Mouse (Mus musculus): ENCODE measurements around the gene Gm10447. TPM values are rescaled to one million over a fixed set of nuclear protein-coding genes. Genes with fewer than 3 reads are reported as not detected.

Gm10447 gene
- polyA plus RNA-seq, 1 experiment from 2014 or later: not detected

GRCm38 (mm10) chr11:53479783-53480301 is 22.9 kb upstream of the Gm10447 start, which contains the start of the genes Gm9945 and Sowaha:
Gene Gm9945, plus strand, starts transcription at chr11:53480166.
Gene Sowaha, minus strand, starts transcription at chr11:53480274.
- Histone ChIP-seq H3K27ac (ENCODE audit: low read length) (no peak within 1 kb of the TSS), H3K4me1 (ENCODE audit: insufficient read depth, low read depth, low read length) (no peaks in the 10 kb centered on the region; the same call in 1 of the 2 replicates), H3K36me3 (ENCODE audit: insufficient read depth, low read length) (no peaks in the 10 kb centered on the region), H3K9ac (replicated peaks; ENCODE audit: low read depth) (no peak within 1 kb of the TSS), H3K4me2 (replicated peaks; ENCODE audit: low read depth, low read length) (peak within 1 kb of the TSS; percentile 69), H3K9me3 (ENCODE audit: low read length) (no peaks in the 10 kb centered on the region), H3K4me3 (ENCODE audit: low read depth, low read length) (peak within 1 kb of the TSS; percentile 38), H3K27me3 (replicated peaks; ENCODE audit: insufficient read depth, low read length) (peaks cover 40% of the 10 kb centered on the region)
- peak; percentile 70 for ATAC-seq
- peak; percentile 64 for DNase-seq (ENCODE audit: low spot score)
- TF ChIP-seq CTCF (IDR thresholded peaks at IDR 0.05) (peak; percentile 38), EP300 (IDR thresholded peaks at IDR 0.05) (no peak)
- 3% methylated on average over 40 of the region's 40 CpGs for WGBS

- WGBS: 3% methylated on average over 54 of the region's 62 CpGs
- TF ChIP-seq EP300 (IDR thresholded peaks at IDR 0.05) (no peak), CTCF (IDR thresholded peaks at IDR 0.05) (no peak)
Measured at GRCm38 (mm10) chr11:53479171-53479782, 22.4 kb upstream of the Gm10447 start.

GRCm38 (mm10) chr11:53478383-53479170 is 21.7 kb upstream of the Gm10447 start:
- WGBS: 8% methylated on average over 77 of the region's 79 CpGs
- no peak overlapping the region for H3K27ac ChIP-seq (ENCODE audit: low read length)
- TF ChIP-seq EP300 (IDR thresholded peaks at IDR 0.05): no peak
- TF ChIP-seq CTCF (IDR thresholded peaks at IDR 0.05): no peak
- ATAC-seq (no peak), DNase-seq (ENCODE audit: low spot score) (no peak)
- H3K27me3 ChIP-seq (replicated peaks; ENCODE audit: insufficient read depth, low read length): peaks cover 52% of the 10 kb centered on the region
- no peaks in the 10 kb centered on the region for H3K36me3 ChIP-seq (ENCODE audit: insufficient read depth, low read length)
- peak overlapping the region; percentile 69 for H3K4me2 ChIP-seq (replicated peaks; ENCODE audit: low read depth, low read length)
- peak overlapping the region; percentile 38 for H3K4me3 ChIP-seq (ENCODE audit: low read depth, low read length)
- H3K9me3 ChIP-seq (ENCODE audit: low read length): no peaks in the 10 kb centered on the region
- H3K9ac ChIP-seq (replicated peaks; ENCODE audit: low read depth): no peak overlapping the region
- H3K4me1 ChIP-seq (ENCODE audit: insufficient read depth, low read depth, low read length): no peaks in the 10 kb centered on the region; the same call in 1 of the 2 replicates

More at GRCm38 (mm10) chr11:53479171-53479782, 22.4 kb upstream of the Gm10447 start:
- Histone ChIP-seq H3K4me3 (ENCODE audit: low read depth, low read length) (peak overlapping the region; percentile 38), H3K4me1 (ENCODE audit: insufficient read depth, low read depth, low read length) (no peaks in the 10 kb centered on the region; the same call in 1 of the 2 replicates), H3K4me2 (replicated peaks; ENCODE audit: low read depth, low read length) (peak overlapping the region; percentile 69), H3K27me3 (replicated peaks; ENCODE audit: insufficient read depth, low read length) (peaks cover 45% of the 10 kb centered on the region), H3K27ac (ENCODE audit: low read length) (no peak overlapping the region), H3K9ac (replicated peaks; ENCODE audit: low read depth) (no peak overlapping the region), H3K9me3 (ENCODE audit: low read length) (no peaks in the 10 kb centered on the region), H3K36me3 (ENCODE audit: insufficient read depth, low read length) (no peaks in the 10 kb centered on the region)
- ATAC-seq (0 out of 2 replicates have a peak, but pooled peaks have one; percentile 3), DNase-seq (ENCODE audit: low spot score) (no peak)

GRCm38 (mm10) chr11:53477833-53478232 is 20.9 kb upstream of the Gm10447 start:
- Histone ChIP-seq H3K9ac (replicated peaks; ENCODE audit: low read depth) (no peak overlapping the region), H3K27me3 (replicated peaks; ENCODE audit: insufficient read depth, low read length) (peaks cover 54% of the 10 kb centered on the region), H3K9me3 (ENCODE audit: low read length) (no peaks in the 10 kb centered on the region), H3K27ac (ENCODE audit: low read length) (no peak overlapping the region), H3K4me3 (ENCODE audit: low read depth, low read length) (0 out of 2 replicates have a peak overlapping the region, but pooled peaks have one; percentile 38), H3K4me2 (replicated peaks; ENCODE audit: low read depth, low read length) (no peak overlapping the region), H3K4me1 (ENCODE audit: insufficient read depth, low read depth, low read length) (no peaks in the 10 kb centered on the region; the same call in 1 of the 2 replicates), H3K36me3 (ENCODE audit: insufficient read depth, low read length) (no peaks in the 10 kb centered on the region)
- ATAC-seq (no peak), DNase-seq (ENCODE audit: low spot score) (no peak)
- TF ChIP-seq CTCF (IDR thresholded peaks at IDR 0.05): no peak
- TF ChIP-seq EP300 (IDR thresholded peaks at IDR 0.05): no peak
- WGBS: 44% methylated on average over 7 of the region's 7 CpGs

GRCm38 (mm10) chr11:53475620-53476019 is 18.7 kb upstream of the Gm10447 start:
- Histone ChIP-seq H3K9me3 (ENCODE audit: low read length) (no peaks in the 10 kb centered on the region), H3K4me2 (replicated peaks; ENCODE audit: low read depth, low read length) (no peak overlapping the region), H3K9ac (replicated peaks; ENCODE audit: low read depth) (no peak overlapping the region), H3K4me1 (ENCODE audit: insufficient read depth, low read depth, low read length) (no peaks in the 10 kb centered on the region; the same call in 1 of the 2 replicates), H3K36me3 (ENCODE audit: insufficient read depth, low read length) (no peaks in the 10 kb centered on the region), H3K27me3 (replicated peaks; ENCODE audit: insufficient read depth, low read length) (peaks cover 58% of the 10 kb centered on the region), H3K27ac (ENCODE audit: low read length) (no peak overlapping the region), H3K4me3 (ENCODE audit: low read depth, low read length) (no peak overlapping the region)
- TF ChIP-seq CTCF (IDR thresholded peaks at IDR 0.05): no peak
- no peak for TF ChIP-seq EP300 (IDR thresholded peaks at IDR 0.05)
- WGBS: 25% methylated on average over 8 of the region's 8 CpGs
- no peak for DNase-seq (ENCODE audit: low spot score)
- no peak for ATAC-seq

GRCm38 (mm10) chr11:53472709-53473108 is 15.8 kb upstream of the Gm10447 start:
- 76% methylated on average over 3 of the region's 3 CpGs for WGBS
- Histone ChIP-seq H3K27me3 (replicated peaks; ENCODE audit: insufficient read depth, low read length) (peaks cover 35% of the 10 kb centered on the region; the same call in 1 of the 2 replicates), H3K9me3 (ENCODE audit: low read length) (no peaks in the 10 kb centered on the region), H3K27ac (ENCODE audit: low read length) (no peak overlapping the region), H3K36me3 (ENCODE audit: insufficient read depth, low read length) (no peaks in the 10 kb centered on the region), H3K4me3 (ENCODE audit: low read depth, low read length) (no peak overlapping the region), H3K9ac (replicated peaks; ENCODE audit: low read depth) (no peak overlapping the region), H3K4me2 (replicated peaks; ENCODE audit: low read depth, low read length) (no peak overlapping the region), H3K4me1 (ENCODE audit: insufficient read depth, low read depth, low read length) (no peaks in the 10 kb centered on the region)
- TF ChIP-seq EP300 (IDR thresholded peaks at IDR 0.05): no peak
- TF ChIP-seq CTCF (IDR thresholded peaks at IDR 0.05): peak; percentile 36
- DNase-seq (ENCODE audit: low spot score) (no peak), ATAC-seq (no peak)

Data from lung, postnatal 0 days (tissue).